Mouse (Mus musculus) erythroblast, embryonic 14.5 days (primary cell): ENCODE measurements at regions not wholly inside any gene's neighbourhood (a gene's known extent, or its start where the extent isn't known, plus 50 kb on each side); places are given as distances from the start of the nearest gene placed in this dataset.

Source experiments
- GATA1 ChIP-seq: IDR thresholded peaks from 2 replicates; pipeline ENCODE4 v1.6.1; 2012; ENCODE audit warnings: low read length, inconsistent platforms, mixed read lengths
- TAL1 ChIP-seq: IDR thresholded peaks from 3 replicates; pipeline ENCODE4 v1.6.1; 2012; ENCODE audit warnings: low read length, inconsistent platforms, mixed read lengths

DNA sequence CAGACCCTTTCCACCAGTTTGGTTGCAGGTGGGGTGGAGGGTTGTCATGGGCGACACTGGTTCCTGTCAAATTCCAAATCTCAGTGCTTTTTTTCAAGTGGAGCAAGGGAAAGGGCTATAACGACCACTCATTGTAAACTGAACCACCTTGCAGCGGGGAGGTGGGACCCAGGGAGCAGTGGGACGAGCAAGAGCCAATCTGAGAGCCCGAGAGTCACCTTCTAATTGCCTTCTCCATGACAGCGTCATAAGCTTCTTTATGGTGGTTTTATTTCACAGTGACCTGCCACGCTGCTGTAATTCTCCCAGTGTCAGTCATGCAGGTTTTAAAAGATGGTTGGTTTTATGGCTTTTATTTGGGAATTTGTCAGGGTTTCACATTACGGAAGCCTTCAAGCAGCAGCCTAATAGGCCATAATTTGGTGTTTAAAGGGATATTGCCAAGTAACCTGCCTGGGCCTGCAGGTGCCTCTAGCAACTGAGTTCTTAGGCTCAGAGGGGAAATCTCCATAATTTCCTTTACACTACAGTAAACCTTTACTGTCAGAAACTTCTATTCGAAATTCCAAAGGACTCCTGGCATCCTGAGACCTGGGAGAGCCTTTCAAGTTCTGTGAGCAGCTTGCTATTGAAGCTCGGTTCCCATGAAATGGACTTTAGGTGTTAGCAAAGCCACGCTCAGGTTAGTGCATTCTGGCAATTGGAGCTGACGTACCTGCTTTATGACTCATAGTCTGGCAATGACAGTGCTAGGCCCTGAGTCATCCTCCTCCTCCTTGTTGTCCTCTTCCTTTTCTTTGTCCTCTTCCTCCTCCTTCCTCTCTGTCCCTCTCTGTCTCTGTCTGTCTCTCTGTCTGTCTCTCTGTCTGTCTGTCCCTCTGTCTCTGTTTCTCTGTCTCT is 235.6 kb upstream of the Pgrmc2 start:
- no peak for TF ChIP-seq TAL1
- TF ChIP-seq GATA1: no peak
